Mouse (Mus musculus) macrophage (primary cell): ENCODE results near the gene Gm17359. TPM values are rescaled to one million over a fixed set of nuclear protein-coding genes. Genes with fewer than 3 reads are reported as not detected.
A peak's percentile ranks its signal among the peaks of the same experiment; 100 is the strongest.

ENCODE experiments used
- H3K27ac ChIP-seq: fragments of 350-480 bp; formaldehyde crosslinking; 2 replicates; pipeline ENCODE4 v1.9.0; 2021
- H3K36me3 ChIP-seq: fragments of 350-480 bp; formaldehyde crosslinking; 2 replicates; pipeline ENCODE4 v1.9.0; 2021; ENCODE audit errors: inconsistent target
- H3K4me3 ChIP-seq: fragments of 350-480 bp; formaldehyde crosslinking; 2 replicates; pipeline ENCODE4 v1.9.0; 2021; ENCODE audit errors: inconsistent target
- H3K79me2 ChIP-seq: fragments of 350-480 bp; formaldehyde crosslinking; 2 replicates; pipeline ENCODE4 v1.9.0; 2021; ENCODE audit errors: inconsistent target
- WGBS: methylation state at CpG from one replicate; pipeline ENCODE4 v1.1.7; 2026; ENCODE audit warnings: inconsistent platforms; ENCODE audit not compliant: missing documents; 5-methylcytosine and 5-hydroxymethylcytosine counted together
- polyA plus RNA-seq: library from polyadenylated mRNA; stranded (reverse); fragments of 250-400 nt; gene quantifications from 3 replicates; pipeline ENCODE4 v1.2.4, GENCODE M21; 2018; ENCODE audit warnings: inconsistent platforms

The Gm17359 gene
- polyA plus RNA-seq, 1 experiment from 2014 or later, result not detected

GRCm38 (mm10) chr3:79452696-79453263 is 116.3 kb downstream of the Gm17359 start:
- WGBS, result 98% methylated on average over 14 of the region's 14 CpGs
- 0 out of 2 replicates have a peak, but pooled peaks cover 14% of the 10 kb centered on the region for H3K36me3 ChIP-seq
- no peak overlapping the region for H3K4me3 ChIP-seq
- no peak overlapping the region for H3K27ac ChIP-seq
- H3K79me2 ChIP-seq, result no peaks in the 10 kb centered on the region

GRCm38 (mm10) chr3:79455761-79456160 is 119.3 kb downstream of the Gm17359 start:
- H3K36me3 ChIP-seq, result peaks cover 41% of the 10 kb centered on the region
- no peak overlapping the region for H3K27ac ChIP-seq
- H3K4me3 ChIP-seq, result no peak overlapping the region
- 92% methylated on average over 11 of the region's 11 CpGs for WGBS
- no peaks in the 10 kb centered on the region for H3K79me2 ChIP-seq

- Histone ChIP-seq H3K79me2 (peaks cover 7% of the 10 kb centered on the region; the same call in 1 of the 2 replicates), H3K36me3 (peaks cover 71% of the 10 kb centered on the region), H3K27ac (no peak overlapping the region), H3K4me3 (no peak overlapping the region)
- 88% methylated on average over 14 of the region's 14 CpGs for WGBS
Observed at GRCm38 (mm10) chr3:79458651-79459275, 122.3 kb downstream of the Gm17359 start.

- Histone ChIP-seq H3K36me3 (peaks cover 97% of the 10 kb centered on the region), H3K79me2 (peaks cover 88% of the 10 kb centered on the region), H3K4me3 (no peak overlapping the region), H3K27ac (no peak overlapping the region)
- 95% methylated on average over 3 of the region's 5 CpGs for WGBS
Observed at GRCm38 (mm10) chr3:79469440-79469839, 133.0 kb downstream of the Gm17359 start.

GRCm38 (mm10) chr3:79472362-79472761 is 135.9 kb downstream of the Gm17359 start:
- Histone ChIP-seq H3K27ac (no peak overlapping the region), H3K79me2 (peaks cover 98% of the 10 kb centered on the region), H3K36me3 (peaks cover 93% of the 10 kb centered on the region), H3K4me3 (no peak overlapping the region)
- 81% methylated on average over 5 of the region's 5 CpGs for WGBS

- H3K79me2 ChIP-seq, result peaks cover 100% of the 10 kb centered on the region
- peaks cover 94% of the 10 kb centered on the region for H3K36me3 ChIP-seq
- no peak overlapping the region for H3K4me3 ChIP-seq
- WGBS, result 85% methylated on average over 4 of the region's 4 CpGs
- no peak overlapping the region for H3K27ac ChIP-seq
Observed at GRCm38 (mm10) chr3:79474911-79475310, 138.4 kb downstream of the Gm17359 start.

GRCm38 (mm10) chr3:79475980-79476379 is 139.5 kb downstream of the Gm17359 start:
- Histone ChIP-seq H3K79me2 (peaks cover 100% of the 10 kb centered on the region), H3K27ac (no peak overlapping the region), H3K4me3 (no peak overlapping the region), H3K36me3 (peaks cover 94% of the 10 kb centered on the region)
- 80% methylated on average over 2 of the region's 2 CpGs for WGBS

GRCm38 (mm10) chr3:79478400-79478799 is 141.9 kb downstream of the Gm17359 start:
- WGBS, result 53% methylated on average over 7 of the region's 8 CpGs
- Histone ChIP-seq H3K4me3 (no peak overlapping the region), H3K27ac (no peak overlapping the region), H3K79me2 (peaks cover 100% of the 10 kb centered on the region), H3K36me3 (peaks cover 91% of the 10 kb centered on the region)

- H3K36me3 ChIP-seq, result peaks cover 91% of the 10 kb centered on the region
Observed at GRCm38 (mm10) chr3:79478880-79479279, 142.4 kb downstream of the Gm17359 start.

GRCm38 (mm10) chr3:79484286-79485063 is 148.0 kb downstream of the Gm17359 start:
- H3K79me2 ChIP-seq, result peaks cover 100% of the 10 kb centered on the region
- no peak overlapping the region for H3K27ac ChIP-seq
- peaks cover 95% of the 10 kb centered on the region for H3K36me3 ChIP-seq
- H3K4me3 ChIP-seq, result no peak overlapping the region
- WGBS, result 54% methylated on average over 13 of the region's 16 CpGs

More at GRCm38 (mm10) chr3:79478880-79479279, 142.4 kb downstream of the Gm17359 start:
- Histone ChIP-seq H3K4me3 (no peak overlapping the region), H3K79me2 (peaks cover 100% of the 10 kb centered on the region), H3K27ac (no peak overlapping the region)
- 92% methylated on average over 4 of the region's 4 CpGs for WGBS

- Histone ChIP-seq H3K4me3 (no peak overlapping the region), H3K36me3 (peaks cover 86% of the 10 kb centered on the region), H3K79me2 (peaks cover 87% of the 10 kb centered on the region), H3K27ac (no peak overlapping the region)
- 94% methylated on average over 7 of the region's 7 CpGs for WGBS
Observed at GRCm38 (mm10) chr3:79488025-79488424, 151.6 kb downstream of the Gm17359 start.

- H3K4me3 ChIP-seq, result no peak overlapping the region
- WGBS, result 96% methylated on average over 5 of the region's 5 CpGs
- H3K27ac ChIP-seq, result no peak overlapping the region
- H3K79me2 ChIP-seq, result peaks cover 87% of the 10 kb centered on the region
- peaks cover 86% of the 10 kb centered on the region for H3K36me3 ChIP-seq
Observed at GRCm38 (mm10) chr3:79490102-79490501, 153.6 kb downstream of the Gm17359 start.

- Histone ChIP-seq H3K36me3 (peaks cover 86% of the 10 kb centered on the region), H3K4me3 (no peak overlapping the region), H3K79me2 (peaks cover 87% of the 10 kb centered on the region), H3K27ac (peak overlapping the region; percentile 49)
- 12% methylated on average over 3 of the region's 3 CpGs for WGBS
Observed at GRCm38 (mm10) chr3:79491614-79492013, 155.2 kb downstream of the Gm17359 start.

GRCm38 (mm10) chr3:79493064-79493463 is 156.6 kb downstream of the Gm17359 start:
- Histone ChIP-seq H3K4me3 (no peak overlapping the region), H3K27ac (no peak overlapping the region), H3K36me3 (peaks cover 86% of the 10 kb centered on the region), H3K79me2 (peaks cover 87% of the 10 kb centered on the region)
- 91% methylated on average over 6 of the region's 10 CpGs for WGBS

GRCm38 (mm10) chr3:79494028-79494427 is 157.6 kb downstream of the Gm17359 start:
- no peak overlapping the region for H3K27ac ChIP-seq
- H3K79me2 ChIP-seq, result peaks cover 87% of the 10 kb centered on the region
- no peak overlapping the region for H3K4me3 ChIP-seq
- peaks cover 86% of the 10 kb centered on the region for H3K36me3 ChIP-seq
- 93% methylated on average over 8 of the region's 8 CpGs for WGBS
